Mouse (Mus musculus) megakaryocyte progenitor cell, adult 5-6 weeks (primary cell): ENCODE results near the gene Auts2. TPM values are rescaled to one million over a fixed set of nuclear protein-coding genes. Genes with fewer than 3 reads are reported as not detected.

ENCODE experiments used
- ATAC-seq: replicated peaks from 2 replicates; pipeline ENCODE4 v1.8.0; 2016; ENCODE audit warnings: mild to moderate bottlenecking, moderate TSS enrichment, inconsistent platforms; ENCODE audit not compliant: poor library complexity
- total RNA-seq, 2 experiments: library from RNA; stranded (forward) in 1 of 2; stranded (reverse) in 1 of 2; fragments of 157-497, 149-512 nt in 1 of 2; fragments of 200-1000 nt in 1 of 2; gene quantifications; 2 replicates each; pipeline versions ENCODE4 v1.2.3 to v1.2.4; 2015 to 2017

The Auts2 gene
- total RNA-seq, 2 experiments from 2014 or later, result 3.9 to 15.0 TPM

- no peak for ATAC-seq
Measured at GRCm38 (mm10) chr5:131595730-131596129, 947.4 kb downstream of the Auts2 start.

GRCm38 (mm10) chr5:131594597-131594996, 948.5 kb downstream of the Auts2 start:
- ATAC-seq, result no peak

- ATAC-seq, result no peak
Measured at GRCm38 (mm10) chr5:131593261-131593660, 949.9 kb downstream of the Auts2 start.

- ATAC-seq, result no peak
Measured at GRCm38 (mm10) chr5:131589948-131590467, 953.1 kb downstream of the Auts2 start.

GRCm38 (mm10) chr5:131586332-131586700, 956.8 kb downstream of the Auts2 start:
- ATAC-seq, result no peak

- no peak for ATAC-seq
Measured at GRCm38 (mm10) chr5:131585684-131586331, 957.3 kb downstream of the Auts2 start.

DNA sequence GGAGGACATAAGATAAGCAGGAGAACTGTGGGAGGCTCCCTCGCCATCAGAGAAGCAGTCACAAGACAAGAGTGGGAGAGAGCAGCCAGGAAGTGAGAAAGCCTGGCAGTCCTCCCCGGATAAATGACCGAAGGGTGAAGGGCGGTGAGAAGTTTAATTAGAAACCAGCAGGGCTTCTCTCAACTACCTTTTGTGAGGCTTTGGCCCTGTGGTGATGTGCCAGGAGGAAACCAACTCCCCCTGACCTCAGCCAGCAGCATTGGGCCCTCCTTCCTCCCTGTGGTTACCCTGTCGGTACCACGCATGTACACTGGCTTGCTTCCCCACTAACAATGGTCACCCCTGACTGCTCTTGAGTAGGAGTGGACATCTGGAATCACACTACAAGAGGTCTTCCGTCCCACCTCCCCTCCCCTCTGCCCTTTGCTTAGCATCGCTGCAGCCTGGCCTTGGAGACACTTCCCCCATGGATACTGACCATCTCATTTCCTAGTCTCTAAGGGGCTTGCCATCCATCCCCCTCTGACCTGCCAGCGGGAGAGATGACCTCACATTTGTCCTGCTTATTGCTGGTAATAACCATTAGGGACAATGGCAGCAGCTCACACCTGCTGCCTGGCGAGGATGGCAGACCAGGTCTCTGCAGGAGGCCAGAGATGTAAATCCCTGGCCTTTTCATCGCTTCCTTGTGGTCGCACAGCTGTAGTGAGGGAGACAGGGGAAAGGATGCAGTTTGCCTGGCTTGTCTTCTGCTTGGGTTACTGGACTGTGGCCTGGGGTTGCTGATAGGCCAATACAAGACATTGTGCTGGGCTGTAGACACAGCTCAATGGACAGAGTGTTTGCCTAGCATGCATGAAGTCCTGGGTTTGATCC, 958.6 kb downstream of the Auts2 start:
- 0 out of 2 replicates have a peak, but pooled peaks have one; percentile 37 for ATAC-seq

- ATAC-seq, result no peak
Measured at GRCm38 (mm10) chr5:131581110-131582050, 961.8 kb downstream of the Auts2 start.

- ATAC-seq, result no peak
Measured at GRCm38 (mm10) chr5:131578737-131579136, 964.4 kb downstream of the Auts2 start.

- ATAC-seq, result 0 out of 2 replicates have a peak, but pooled peaks have one; percentile 23
Measured at GRCm38 (mm10) chr5:131575733-131576265, 967.3 kb downstream of the Auts2 start.

- ATAC-seq, result no peak
Measured at GRCm38 (mm10) chr5:131575086-131575514, 968.0 kb downstream of the Auts2 start.

DNA sequence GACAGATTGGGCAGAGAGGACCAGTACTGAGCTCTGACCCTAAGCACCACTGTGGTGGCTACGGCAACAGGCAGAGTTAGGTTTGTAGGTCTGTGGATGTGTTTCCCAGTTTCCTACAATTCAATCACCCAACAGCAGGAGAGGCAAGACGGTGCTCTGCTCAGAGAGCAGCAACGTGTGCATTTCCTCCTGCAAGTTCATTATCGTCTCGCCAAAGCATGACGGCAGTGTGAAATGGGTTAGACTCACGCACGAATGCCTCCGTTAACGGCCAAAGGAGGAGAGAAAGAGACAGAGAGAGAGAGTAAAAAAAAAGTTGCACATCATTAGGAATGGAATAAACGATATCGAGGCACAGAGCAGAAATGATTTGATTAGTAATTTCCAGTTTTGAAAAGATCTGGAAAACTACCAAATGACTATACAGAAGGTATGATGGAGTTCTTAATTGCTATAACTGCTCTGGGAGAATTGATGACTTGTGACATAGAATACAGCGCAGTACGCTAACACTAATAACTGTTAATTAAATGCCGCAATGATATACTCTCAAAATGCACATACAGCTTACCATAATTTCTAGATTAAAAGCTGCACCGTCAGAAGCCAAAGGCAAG, 968.6 kb downstream of the Auts2 start:
- no peak for ATAC-seq

DNA sequence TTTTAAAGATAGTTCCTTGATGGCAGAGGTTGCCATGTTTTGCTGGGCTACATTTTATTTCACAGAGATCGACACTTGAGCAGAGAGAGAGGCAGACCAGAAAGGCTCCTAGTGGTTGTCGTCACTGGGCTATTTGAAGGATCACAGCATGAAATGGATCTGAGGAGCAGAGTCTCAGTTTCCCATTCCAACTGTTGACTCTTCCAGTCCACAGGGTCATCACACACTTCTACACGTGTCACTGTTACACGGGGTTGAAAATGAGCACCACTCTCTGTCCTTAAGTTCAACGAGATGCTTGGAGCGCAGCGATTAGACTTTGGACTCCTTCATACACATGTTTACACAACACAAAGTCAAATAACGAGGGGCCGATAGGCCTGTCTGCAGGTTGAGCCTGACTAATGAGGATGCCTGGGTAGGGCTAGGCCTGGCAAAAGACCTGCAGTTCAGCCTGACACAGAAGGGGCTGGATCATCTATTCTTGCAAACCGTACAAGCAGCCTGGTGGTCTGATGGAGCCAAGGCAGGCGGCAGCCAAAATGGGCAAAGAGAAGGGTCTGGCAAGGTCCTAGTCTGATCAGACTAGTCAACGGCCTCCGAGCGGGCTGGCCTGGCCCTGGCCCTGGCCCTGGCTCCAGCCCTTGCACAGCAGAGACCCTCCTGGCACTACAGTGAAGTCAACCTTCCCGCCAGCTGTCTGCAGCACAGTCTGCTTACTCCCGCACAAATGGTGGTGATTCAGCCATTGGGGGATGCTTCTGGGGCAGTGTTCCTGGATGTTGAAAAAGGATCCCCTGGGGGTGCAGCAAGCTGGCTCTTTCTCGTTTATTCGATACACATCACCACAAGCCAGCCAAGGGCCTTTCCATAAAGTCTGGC, 969.6 kb downstream of the Auts2 start:
- no peak for ATAC-seq

DNA sequence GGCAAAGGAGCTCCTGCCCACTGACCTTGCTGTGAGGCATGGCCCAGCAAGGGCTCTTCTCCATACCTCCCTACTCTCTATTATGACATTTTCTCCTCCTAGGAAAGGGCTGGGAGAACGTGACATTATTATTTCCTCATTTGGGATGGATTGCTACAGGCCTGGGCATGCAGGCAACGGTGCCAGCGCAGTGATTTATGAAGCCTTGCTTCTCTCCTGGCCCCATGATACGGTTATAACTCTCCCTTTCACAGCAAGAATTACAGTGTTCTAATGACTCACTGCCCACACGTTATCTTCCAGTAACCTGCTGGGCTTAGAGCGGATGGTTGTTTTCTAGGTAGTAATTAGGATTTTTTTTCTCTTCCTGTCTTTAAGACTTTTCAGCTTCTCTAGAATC, 977.1 kb downstream of the Auts2 start:
- no peak for ATAC-seq

DNA sequence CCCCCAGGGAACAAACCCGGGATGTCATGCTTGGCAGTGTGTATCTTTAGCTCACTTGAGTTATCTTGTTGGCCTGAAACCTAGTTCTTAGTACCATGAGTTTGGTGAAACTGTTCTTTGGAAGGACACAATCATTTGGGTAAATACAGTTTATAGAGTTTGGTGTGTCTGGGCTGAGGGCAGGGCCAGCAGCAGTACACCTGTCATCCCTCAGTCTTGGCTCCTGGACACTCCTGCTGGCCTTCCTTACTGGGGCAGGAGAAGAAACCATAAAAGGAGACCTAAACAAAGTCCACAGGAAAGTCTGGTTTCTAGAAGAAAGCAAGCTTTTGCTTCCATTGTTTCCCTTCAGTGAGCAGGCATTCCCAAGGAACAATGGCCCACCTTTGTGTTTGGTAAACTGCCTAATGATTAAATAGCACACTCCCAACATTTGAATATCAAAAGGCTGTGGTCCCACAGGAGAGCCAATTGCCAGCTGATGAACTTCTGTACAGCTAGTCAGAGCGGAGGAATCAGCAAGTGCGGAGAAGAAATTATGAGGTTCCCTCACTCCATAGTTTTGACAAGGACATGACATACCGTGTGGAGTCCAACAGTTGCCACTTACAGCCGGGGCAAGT, 979.4 kb downstream of the Auts2 start:
- ATAC-seq, result no peak

DNA sequence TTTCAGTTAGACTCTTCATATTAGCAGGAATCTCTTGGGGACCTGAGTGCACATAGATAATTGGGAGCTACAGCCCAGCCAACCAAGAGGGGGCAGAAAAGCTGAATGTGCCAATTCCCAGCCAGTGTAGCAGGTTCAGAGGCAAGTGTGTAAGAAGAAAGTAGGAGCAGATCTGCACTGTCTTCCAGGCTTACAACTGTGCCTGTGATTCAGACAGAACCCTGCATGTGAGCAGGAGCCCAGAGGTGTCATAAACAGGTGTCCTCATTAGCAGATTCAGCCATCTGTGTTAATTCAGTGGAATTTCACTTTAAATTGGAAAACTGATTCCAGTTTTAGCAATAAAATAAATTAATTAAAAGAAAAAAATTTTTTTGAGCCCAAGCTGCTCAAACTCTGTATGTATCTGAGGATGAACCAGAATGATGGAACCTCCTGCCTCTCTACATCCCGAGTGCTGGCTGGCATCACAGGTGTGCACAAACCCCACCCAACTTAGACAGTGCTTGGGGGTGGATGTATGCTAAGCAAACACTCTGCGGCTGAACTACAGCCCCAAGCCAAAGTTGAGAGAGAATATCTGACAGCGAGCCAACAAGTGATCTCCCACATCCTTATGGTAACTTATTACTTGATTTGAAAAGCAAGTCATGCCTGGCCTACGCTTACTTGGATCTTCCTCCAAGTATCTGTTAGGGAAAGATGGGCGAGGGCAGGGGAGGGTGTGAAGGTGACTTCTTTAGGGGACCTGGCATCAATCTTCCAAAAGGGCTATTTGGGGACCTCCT, 982.2 kb downstream of the Auts2 start:
- no peak for ATAC-seq

DNA sequence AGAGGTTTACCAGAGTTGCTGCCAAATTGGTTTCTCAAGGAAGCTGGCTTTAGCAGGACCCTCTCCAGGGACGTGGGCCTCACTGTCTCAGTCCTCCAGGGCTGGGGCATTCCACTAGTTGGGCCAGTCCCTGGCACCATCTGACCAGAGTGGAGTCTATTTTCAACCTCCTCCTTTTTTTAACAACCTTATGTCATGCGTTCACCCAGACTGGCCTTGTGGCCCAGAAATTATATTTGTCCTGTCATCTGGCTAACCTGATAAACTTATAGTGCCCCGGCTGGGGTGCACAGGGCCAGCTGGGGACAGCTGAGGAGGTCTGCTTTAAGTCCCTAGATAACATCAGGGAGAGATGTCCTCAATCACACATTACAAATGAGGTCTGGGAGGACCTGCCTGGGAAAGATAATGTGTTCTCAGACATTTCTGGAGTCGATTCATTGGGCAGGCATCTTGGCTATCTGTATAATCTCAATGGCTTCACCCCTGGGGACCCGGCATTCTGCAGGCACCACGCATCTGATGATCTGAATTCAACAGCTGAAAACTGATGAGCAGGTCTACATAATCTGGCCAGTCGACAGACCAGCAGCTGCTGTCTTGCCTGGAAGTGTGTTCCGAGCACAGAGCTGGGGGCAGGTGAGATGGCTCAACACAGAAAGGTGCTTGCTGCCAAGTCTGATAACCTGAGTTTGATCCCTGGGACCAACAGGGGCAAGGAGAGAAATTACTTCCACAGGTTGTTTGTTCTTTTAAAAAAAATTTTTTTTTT, 984.6 kb downstream of the Auts2 start:
- ATAC-seq, result no peak
